In genomic region chr13:101540391-101541191, GRCm38 (mm10) we compare ENCODE assay signal across 8 mouse cellular contexts.
A peak's percentile ranks its signal among the peaks of the same experiment; 100 is the strongest.
DNase-seq lines count a peak whose midpoint lies in the region; ATAC-seq lines count a peak whose summit lies in the region.

No protein-coding gene starts in this region.

- H3K9me3 ChIP-seq in embryonic facial prominence, embryonic 11.5 days (replicated peaks; ENCODE audit: control insufficient read depth, low read length), result no peaks in the 10 kb centered on the region

- H3K4me3 ChIP-seq in embryonic facial prominence, embryonic 11.5 days (ENCODE audit: low read depth, low read length), result no peak overlapping the region

- no peaks in the 10 kb centered on the region for H3K27me3 ChIP-seq in embryonic facial prominence, embryonic 11.5 days (ENCODE audit: control insufficient read depth, insufficient read depth, low read length)

- peak; percentile 7 for DNase-seq in heart, adult 8-10 months (ENCODE audit: low spot score)
- DNase-seq in heart, adult 11 months, result no peak
- peak; percentile 77 for DNase-seq in CD4-positive helper T cell, adult 2 months (ENCODE audit: low read depth, low spot score)
- DNase-seq in embryonic facial prominence, embryonic 11.5 days (ENCODE audit: low spot score), result peak; percentile 17
- DNase-seq in layer of hippocampus, adult 9-10 months (ENCODE audit: low spot score), result peak; percentile 18
- DNase-seq in lung, postnatal 25 days (ENCODE audit: low spot score), result peak; percentile 48
- DNase-seq in thymus, postnatal 25 days, result peak; percentile 72

- peak; percentile 62; the same call in 1 of the 2 replicates for ATAC-seq in embryonic facial prominence, embryonic 11.5 days (replicated peaks; ENCODE audit: insufficient number of reproducible peaks, low FRiP score, low TSS enrichment, low read depth)
- no peak for ATAC-seq in erythroid progenitor cell, adult 5-6 weeks (replicated peaks; ENCODE audit: low FRiP score, poor library complexity, severe bottlenecking)

- H3K4me2 ChIP-seq in embryonic facial prominence, embryonic 11.5 days (ENCODE audit: low read depth, low read length), result no peak overlapping the region

- H3K4me1 ChIP-seq in embryonic facial prominence, embryonic 11.5 days (ENCODE audit: control insufficient read depth, insufficient read depth, low read length), result peaks cover 4% of the 10 kb centered on the region; the same call in 1 of the 2 replicates

- H3K9ac ChIP-seq in embryonic facial prominence, embryonic 11.5 days (replicated peaks; ENCODE audit: low read length), result no peak overlapping the region

- H3K27ac ChIP-seq in embryonic facial prominence, embryonic 11.5 days (replicated peaks; ENCODE audit: low read depth, low read length), result no peak overlapping the region

- WGBS in embryonic facial prominence, embryonic 11.5 days, result 40% methylated on average over 14 of the region's 14 CpGs

- no peaks in the 10 kb centered on the region for H3K36me3 ChIP-seq in embryonic facial prominence, embryonic 11.5 days (replicated peaks; ENCODE audit: control insufficient read depth, insufficient read depth, low read depth, low read length)
